Mouse (Mus musculus) sigmoid colon, adult 10 weeks (tissue): Measurements from ENCODE around the gene Cxcl10. TPM values are rescaled to one million over a fixed set of nuclear protein-coding genes. Genes with fewer than 3 reads are reported as not detected.

Source experiments
- polyA plus RNA-seq: library from polyadenylated mRNA; stranded (reverse); fragments of 350-450 nt; fragmentation: Illumina TruSeq; extraction: RNeasy Lipid Tissue Mini Kit (QIAGEN cat#74804); gene quantifications from one replicate; pipeline ENCODE4 v1.2.3, GENCODE M21; 2014; ENCODE audit warnings: low read depth, low replicate concordance

The Cxcl10 gene
- 7.6 TPM for polyA plus RNA-seq

GRCm38 (mm10) chr5:92348794-92349413 is at the start of gene Cxcl10:
Gene Cxcl10, minus strand, starts transcription at chr5:92348889.

GRCm38 (mm10) chr5:92331635-92332338 is 16.9 kb downstream of the Cxcl10 start, which contains the start of gene Art3:
Gene Art3, plus strand, starts transcription at chr5:92331827.

GRCm38 (mm10) chr5:92327929-92328328 is 20.8 kb downstream of the Cxcl10 start, which contains the start of gene Cxcl9:
Gene Cxcl9, minus strand, starts transcription at chr5:92328079.

DNA sequence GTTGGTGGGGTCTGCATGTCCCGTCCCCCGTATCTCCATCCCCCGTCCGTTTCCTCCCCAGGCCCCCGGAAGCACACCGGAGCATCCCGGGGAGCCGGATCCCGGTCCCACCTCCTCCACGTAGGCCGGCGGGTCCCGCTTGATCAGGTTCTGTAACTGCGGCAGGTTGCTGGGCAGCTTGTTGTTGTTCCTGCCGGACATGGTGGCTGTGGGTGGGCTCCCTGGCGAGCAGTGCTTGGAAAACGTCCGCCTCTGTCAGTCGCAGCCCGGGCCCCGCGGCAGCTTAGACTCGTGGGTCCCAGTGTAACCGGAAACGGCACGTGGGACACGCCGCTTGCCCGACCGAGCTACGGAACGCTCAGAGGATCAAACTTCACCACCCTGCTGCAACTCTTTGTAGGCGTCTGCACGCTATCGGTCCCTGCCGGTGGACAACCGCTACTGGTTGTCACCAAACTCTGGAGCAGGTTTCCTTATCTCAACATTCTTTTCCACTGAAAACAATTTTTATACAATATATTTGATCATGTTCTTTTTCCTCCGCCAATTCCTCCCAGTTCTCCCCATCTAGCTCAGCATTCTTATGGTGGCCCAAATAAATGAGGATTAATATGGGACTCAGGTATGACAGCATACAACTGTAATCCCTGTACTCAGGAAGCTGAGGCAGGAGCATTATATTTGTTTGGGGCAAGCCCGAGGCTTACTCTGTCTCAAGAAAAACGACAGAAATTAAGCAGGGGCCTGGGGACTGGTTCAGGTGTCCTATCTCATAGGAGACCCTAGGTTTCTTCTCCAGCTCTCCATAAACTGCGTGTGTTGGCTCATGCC is 38.8 kb downstream of the Cxcl10 start, which contains the start of gene Sdad1:
Gene Sdad1 (minus strand): TSS at position 799 of the 831 bp plus-strand sequence.

Other genes starting within 250 kb of the Cxcl10 start
- gene Uso1, start 211.0 kb downstream of the Cxcl10 start, polyA plus RNA-seq = 164 TPM
- gene U90926, start 133.5 kb downstream of the Cxcl10 start, polyA plus RNA-seq = not detected
- not detected for gene Ppef2, start 92.6 kb downstream of the Cxcl10 start, polyA plus RNA-seq
- gene Naaa, start 70.7 kb downstream of the Cxcl10 start, polyA plus RNA-seq = 19.8 TPM
- gene Sdad1, start 38.4 kb downstream of the Cxcl10 start, polyA plus RNA-seq = 17.4 TPM
- gene Cxcl9, start 20.8 kb downstream of the Cxcl10 start, polyA plus RNA-seq = 4.6 TPM
- 22.9 TPM for gene Art3, start 17.1 kb downstream of the Cxcl10 start, polyA plus RNA-seq
- 38.8 TPM for gene Nup54, start 86.3 kb upstream of the Cxcl10 start, polyA plus RNA-seq
- 130 TPM for gene Scarb2, start 157.9 kb upstream of the Cxcl10 start, polyA plus RNA-seq
- not detected for gene Fam47e, start 206.2 kb upstream of the Cxcl10 start, polyA plus RNA-seq